Mouse (Mus musculus) urinary bladder, adult 2 months (tissue): Measurements from ENCODE around the gene Osm. TPM values are rescaled to one million over a fixed set of nuclear protein-coding genes. Genes with fewer than 3 reads are reported as not detected.

Experiments
- DNase-seq: peaks from one replicate; pipeline ENCODE4 v3.0.0; 2022; ENCODE audit warnings: low spot score
- polyA plus RNA-seq: library from polyadenylated mRNA; depleted of rRNA; stranded (reverse); fragments of >200 nt; gene quantifications from 2 replicates; pipeline ENCODE4 v1.2.3, GENCODE M21; 2012; rRNA removed

The Osm gene
- polyA plus RNA-seq = 0.28 and 0.39 TPM in 2 replicates

GRCm38 (mm10) chr11:4235665-4236545, at the start of gene Osm:
Gene Osm (plus strand): TSS chr11:4236420.
- no peak for DNase-seq

GRCm38 (mm10) chr11:4186486-4187317, 49.5 kb upstream of the Osm start, which contains the start of gene Tbc1d10a:
Gene Tbc1d10a (plus strand): TSS chr11:4186789.
- peak; percentile 95 for DNase-seq

GRCm38 (mm10) chr11:4187318-4187700, 48.9 kb upstream of the Osm start:
- DNase-seq = no peak

GRCm38 (mm10) chr11:4189182-4189581, 47.0 kb upstream of the Osm start:
- no peak for DNase-seq

GRCm38 (mm10) chr11:4190677-4191076, 45.5 kb upstream of the Osm start:
- peak; percentile 28 for DNase-seq

- peak; percentile 21 for DNase-seq
These were observed 43.5 kb upstream of the Osm start for GRCm38 (mm10) chr11:4192757-4193156.

- no peak for DNase-seq
These were observed 42.8 kb upstream of the Osm start for GRCm38 (mm10) chr11:4193420-4193819.

GRCm38 (mm10) chr11:4195597-4196031, 40.6 kb upstream of the Osm start:
- DNase-seq = no peak

- no peak for DNase-seq
These were observed 39.6 kb upstream of the Osm start for GRCm38 (mm10) chr11:4196636-4197035.

GRCm38 (mm10) chr11:4197691-4198090, 38.5 kb upstream of the Osm start:
- no peak for DNase-seq

- DNase-seq = no peak
These were observed 34.1 kb upstream of the Osm start for GRCm38 (mm10) chr11:4201981-4202700.

- DNase-seq = no peak
These were observed 33.1 kb upstream of the Osm start for GRCm38 (mm10) chr11:4202995-4203704.

GRCm38 (mm10) chr11:4203705-4204074, 32.5 kb upstream of the Osm start:
- no peak for DNase-seq

- no peak for DNase-seq
These were observed 31.0 kb upstream of the Osm start for GRCm38 (mm10) chr11:4205097-4205655.

- no peak for DNase-seq
These were observed 30.3 kb upstream of the Osm start for GRCm38 (mm10) chr11:4205951-4206350.

- DNase-seq = no peak
These were observed 29.7 kb upstream of the Osm start for GRCm38 (mm10) chr11:4206563-4206962.

- no peak for DNase-seq
These were observed 28.6 kb upstream of the Osm start for GRCm38 (mm10) chr11:4207655-4208054.

GRCm38 (mm10) chr11:4209556-4209955, 26.7 kb upstream of the Osm start:
- no peak for DNase-seq

- no peak for DNase-seq
These were observed 25.4 kb upstream of the Osm start for GRCm38 (mm10) chr11:4210786-4211185.

GRCm38 (mm10) chr11:4213107-4213506, 23.1 kb upstream of the Osm start:
- DNase-seq = peak; percentile 19

GRCm38 (mm10) chr11:4214572-4214971, 21.6 kb upstream of the Osm start:
- DNase-seq = no peak
